Mouse (Mus musculus): ENCODE results near the gene Srgap2. TPM values are rescaled to one million over a fixed set of nuclear protein-coding genes. Genes with fewer than 3 reads are reported as not detected.
"Not testable (repeated sequence)": the region's sequence is repeated elsewhere in the genome, so short reads cannot be mapped to it uniquely, and the experiment has no call there.

The Srgap2 gene
- total RNA-seq, 4 experiments from 2014 or later: 18.0 to 24.2 (median 20.2) TPM

DNA sequence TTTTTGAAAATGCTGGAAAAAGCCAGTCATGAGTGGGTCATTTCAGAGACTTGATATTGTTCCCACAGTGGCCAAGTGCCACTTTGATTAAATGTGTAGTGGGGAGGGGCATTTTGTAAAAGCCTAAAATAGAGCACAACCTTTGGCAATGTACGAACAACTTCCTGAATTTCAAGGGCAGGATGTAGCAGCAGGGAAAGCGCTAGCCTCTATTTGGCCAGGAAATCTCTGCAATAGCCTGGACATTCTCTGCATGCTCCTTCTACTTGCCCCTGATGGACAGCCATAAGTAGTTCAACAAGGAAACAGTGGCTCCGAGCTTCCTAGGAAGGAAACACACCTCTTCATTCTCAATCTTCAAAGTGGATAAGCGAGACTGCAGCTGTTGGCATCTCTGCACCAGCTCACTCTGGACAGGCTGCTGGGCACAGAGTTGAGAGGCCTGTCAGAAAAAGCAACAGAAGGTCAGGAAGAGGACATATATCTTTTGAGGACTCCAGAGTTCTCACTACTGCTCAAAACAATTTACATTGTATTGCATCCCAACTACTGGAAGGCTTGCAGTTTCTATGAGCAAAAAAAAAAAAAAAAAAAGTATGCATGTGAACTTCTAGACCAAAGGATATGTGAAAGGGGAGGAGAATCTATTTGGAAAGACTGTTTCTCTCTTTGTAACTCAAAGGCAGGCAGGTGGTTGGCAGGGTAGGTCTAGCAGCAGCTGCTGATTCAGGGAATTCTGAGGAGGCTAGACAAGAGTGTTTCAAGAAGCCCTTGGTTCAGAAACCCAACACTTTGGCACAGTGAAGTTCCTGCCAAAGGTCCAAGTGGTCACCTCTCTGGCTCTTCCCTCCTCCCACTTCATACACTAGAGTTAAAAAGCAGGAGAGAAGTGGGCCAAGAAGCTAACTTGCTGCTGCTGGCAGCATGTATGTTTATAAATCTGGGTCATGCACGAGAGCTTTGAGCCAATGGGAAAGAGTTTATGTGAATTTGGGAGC is 181.4 kb downstream of the Srgap2 start:
- peak; percentile 77 for DNase-seq (ENCODE audit: low spot score)

DNA sequence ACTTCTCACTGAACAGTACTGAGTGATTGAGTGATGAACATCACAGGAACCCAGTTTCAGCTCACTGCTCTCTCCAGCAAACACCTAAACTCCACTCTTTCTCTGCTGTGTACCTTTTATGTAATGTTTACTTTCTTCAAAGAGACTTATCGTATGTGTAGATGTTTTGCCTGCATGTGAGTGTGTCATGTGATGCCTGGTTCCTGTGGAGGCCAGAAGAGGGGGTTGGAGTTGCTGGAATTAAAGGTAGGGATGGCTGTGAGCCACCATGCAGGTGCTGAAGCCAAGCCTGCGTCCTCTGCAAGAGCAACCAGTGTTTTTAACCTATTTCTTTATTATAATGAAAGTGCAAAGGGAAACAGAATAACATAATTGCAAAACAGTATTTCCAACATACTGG is 182.5 kb downstream of the Srgap2 start:
- DNase-seq (ENCODE audit: low spot score): no peak

DNA sequence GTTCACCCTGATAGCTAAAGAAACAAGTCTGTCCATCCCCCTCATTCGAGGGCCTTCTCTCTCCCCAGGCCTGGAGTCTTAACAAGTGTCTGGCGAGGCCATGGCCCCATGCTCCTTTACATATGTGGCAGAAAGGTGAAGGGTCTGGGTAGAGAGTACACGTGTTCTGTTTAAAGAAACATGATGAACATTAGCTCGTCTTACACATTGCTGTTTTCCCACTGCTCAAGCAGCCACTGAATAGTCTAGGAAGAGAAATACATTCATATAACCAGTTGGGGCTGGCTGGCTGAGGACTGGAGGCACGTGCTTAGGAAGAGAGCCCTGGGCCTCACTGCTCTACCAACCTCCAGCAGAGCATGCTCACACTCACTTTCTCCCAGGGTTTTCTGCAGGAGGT is 191.1 kb downstream of the Srgap2 start:
- DNase-seq (ENCODE audit: low spot score): no peak

DNA sequence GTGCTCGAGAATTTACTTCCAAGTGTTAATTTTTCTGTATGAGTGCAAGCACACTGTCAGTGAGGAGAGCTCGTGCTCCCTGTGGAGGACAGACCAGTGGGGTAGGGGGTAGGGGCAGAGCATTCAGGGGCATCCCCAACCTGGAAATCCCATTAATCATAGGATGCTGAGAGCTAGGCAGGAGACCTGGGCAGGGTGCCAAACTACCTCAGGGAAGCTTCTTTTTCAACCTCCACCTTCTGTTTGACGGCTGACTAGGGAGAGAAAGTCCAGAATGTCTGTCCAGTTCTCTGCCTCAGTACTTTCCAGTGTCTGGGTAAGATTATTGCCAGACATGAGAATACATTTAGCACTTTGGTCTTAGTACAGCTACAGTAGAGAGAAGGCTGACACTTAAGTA is 191.5 kb downstream of the Srgap2 start:
- DNase-seq (ENCODE audit: low spot score): no peak

DNA sequence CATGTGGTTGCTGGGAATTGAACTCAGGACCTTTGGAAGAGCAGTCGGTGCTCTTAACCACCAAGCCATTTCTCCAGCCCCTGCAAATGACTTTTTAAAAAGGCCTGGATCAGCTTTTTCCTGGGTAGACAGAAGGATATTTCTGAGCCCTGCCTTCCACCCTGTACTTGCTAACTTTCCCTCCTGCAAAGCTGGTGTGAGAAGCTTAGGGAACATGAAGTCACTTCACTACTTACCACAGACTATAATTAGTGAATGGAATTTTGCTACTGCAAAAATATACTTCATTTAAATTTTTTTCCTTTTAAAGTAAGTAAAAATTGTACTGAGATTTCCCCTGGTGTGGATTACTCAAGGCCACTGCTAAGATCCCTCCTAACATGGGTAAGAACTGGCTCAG is 196.0 kb downstream of the Srgap2 start:
- DNase-seq (ENCODE audit: low spot score): no peak

DNA sequence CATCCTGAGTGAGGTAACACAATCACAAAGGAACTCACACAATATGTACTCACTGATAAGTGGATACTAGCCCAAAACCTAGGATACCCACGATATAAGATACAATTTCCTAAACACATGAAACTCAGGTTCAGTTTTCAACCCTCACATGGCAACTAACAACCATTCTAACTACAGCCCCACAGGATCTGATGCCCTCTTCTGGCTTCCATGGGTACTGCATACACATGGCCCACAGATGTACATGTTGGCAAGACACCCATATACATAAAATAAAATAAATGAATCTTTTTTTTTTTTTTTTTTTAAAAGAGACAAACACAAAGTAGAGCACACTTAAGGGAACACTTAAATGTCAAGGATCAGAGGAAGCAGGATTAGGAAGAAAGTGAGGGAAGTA is 198.1 kb downstream of the Srgap2 start:
- not testable (repeated sequence) for DNase-seq (ENCODE audit: low spot score)

DNA sequence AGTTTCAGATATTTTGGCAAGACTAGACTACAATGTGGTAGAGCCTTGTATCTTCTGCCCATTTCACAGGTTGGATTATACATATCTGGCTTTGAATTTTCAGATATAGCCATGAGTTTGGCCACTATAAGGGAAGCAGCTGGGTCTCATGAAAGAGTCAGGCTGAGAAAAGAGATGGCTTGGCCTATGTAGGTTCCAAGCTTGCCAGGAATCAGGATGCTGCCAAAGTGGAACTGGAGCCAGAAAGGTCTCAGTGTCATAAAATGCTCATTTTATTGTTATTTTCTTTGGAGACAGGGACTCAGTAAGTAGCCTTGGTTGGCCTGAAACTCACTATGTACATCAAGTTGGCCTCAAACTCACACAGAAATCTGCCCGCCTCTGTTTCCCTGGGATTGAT is 200.0 kb downstream of the Srgap2 start:
- no peak for DNase-seq (ENCODE audit: low spot score)

DNA sequence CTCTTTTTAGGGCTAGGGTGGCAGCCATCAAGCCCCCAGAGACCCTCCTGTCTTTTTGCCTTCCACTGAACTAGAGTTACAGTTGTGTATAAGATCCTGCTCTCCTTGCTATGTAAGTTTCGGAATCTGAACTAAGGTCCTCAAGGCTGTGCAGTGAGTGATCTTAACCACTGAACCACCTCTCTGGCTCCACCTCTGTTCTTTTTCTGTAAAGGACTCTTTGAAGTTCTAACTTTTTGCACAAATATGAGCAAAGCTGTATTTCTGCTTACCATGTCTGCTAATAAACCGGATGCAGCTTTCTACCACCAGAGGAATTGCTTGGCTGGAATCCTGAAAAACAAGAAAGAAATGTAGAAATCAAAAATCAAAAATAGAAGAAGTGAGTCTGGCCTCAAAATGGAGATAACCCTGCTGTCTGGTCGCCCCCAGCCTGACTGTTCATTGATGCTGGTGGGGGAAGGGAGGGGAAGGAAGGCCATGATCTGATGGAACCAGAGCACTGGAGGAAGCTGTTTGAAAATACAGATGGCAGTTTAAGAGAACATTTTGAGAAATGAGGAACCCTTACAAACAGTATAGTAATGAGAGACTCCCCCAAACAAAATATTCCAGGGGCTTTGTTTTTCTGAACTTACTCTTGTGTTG is 202.2 kb downstream of the Srgap2 start:
- DNase-seq (ENCODE audit: low spot score): no peak

DNA sequence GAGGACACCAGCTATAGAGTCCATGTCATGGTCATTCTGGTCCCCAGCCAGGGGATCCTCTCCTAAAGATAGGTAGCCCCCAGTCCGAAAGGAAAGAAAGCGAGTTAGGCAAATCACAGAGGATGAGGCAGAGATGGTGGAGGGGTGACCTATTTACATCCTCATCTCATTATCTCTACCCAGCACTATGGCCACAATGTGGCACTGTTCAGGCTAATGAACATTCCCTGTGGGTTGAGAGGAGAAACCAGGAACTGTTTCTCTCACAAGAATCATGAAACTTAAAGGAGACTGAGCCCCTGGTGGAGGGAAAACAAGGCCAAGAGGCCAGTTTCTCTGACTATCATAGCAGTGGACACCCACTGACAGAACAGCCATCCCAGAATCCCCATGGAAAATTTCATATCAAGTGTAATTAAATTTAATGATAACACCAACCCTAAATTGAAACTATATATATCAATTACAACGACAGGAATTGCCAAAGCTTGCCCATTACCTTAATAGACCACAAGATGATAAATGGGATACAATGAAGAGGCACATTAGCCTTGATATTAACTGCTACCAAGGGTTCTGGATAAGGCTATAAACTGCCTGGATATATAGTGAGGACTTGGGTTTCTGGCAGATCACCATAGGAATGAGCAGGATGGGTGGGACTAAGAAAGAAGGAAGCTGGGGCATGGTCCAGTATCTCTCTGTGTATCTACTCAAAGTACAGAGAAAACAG is 207.4 kb downstream of the Srgap2 start:
- no peak for DNase-seq (ENCODE audit: low spot score)

DNA sequence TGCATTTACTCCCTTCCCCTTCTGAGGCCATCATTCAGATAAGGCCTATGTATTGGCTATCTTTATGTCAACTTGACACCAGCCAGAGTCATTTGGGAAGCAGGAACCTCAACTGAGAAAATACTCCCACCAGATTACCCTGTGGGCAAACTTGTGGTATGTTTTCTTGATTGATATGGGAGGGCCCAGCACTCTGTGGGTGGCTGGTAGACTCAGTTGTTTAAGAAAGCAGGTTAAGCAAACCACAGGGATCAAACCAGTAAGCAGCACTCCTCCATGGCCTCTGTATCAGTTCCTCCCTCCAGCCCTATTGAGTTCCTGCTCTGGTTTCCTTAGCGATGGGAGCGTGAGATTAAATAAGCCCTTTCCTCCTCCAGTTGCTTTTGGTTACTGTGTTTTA is 208.8 kb downstream of the Srgap2 start:
- DNase-seq (ENCODE audit: low spot score): no peak

DNA sequence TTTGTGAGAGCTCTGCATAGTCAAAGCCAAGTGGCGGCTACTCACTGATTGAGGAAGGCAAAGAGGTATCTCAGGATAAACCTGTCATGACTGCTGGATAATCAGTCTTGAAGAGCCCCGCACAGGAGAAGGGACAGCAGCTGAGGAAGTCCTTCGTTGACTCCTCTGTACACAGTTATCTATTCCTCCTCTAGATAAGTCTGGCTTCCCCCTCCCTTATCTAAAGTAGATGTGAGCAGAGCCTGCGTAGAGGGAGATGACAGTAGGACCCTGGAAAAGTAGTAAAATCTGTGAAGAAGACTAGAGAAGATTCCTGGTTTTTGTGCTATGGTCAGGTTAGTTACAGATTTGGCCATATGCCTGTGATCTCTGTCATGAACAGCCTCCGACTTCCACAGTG is 209.5 kb downstream of the Srgap2 start:
- no peak for DNase-seq (ENCODE audit: low spot score)

DNA sequence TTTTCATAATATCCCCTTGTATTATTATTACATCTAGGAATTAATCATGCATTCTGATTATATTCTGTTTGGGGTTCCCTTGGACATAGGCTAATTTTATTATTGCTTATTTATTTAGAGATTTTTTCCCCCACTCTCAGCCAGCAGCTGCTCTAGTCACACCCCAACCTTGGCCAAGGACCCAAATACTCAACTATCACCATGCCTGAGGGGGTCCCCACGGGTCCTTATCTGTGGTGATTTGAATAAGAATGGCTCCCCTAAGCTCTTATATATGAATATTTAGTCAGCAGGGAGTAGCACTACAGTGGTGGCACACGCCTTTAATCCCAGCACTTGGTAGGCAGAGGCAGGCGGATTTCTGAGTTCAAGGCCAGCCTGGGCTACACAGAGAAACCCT is 215.9 kb downstream of the Srgap2 start:
- no peak for DNase-seq (ENCODE audit: low spot score)

DNA sequence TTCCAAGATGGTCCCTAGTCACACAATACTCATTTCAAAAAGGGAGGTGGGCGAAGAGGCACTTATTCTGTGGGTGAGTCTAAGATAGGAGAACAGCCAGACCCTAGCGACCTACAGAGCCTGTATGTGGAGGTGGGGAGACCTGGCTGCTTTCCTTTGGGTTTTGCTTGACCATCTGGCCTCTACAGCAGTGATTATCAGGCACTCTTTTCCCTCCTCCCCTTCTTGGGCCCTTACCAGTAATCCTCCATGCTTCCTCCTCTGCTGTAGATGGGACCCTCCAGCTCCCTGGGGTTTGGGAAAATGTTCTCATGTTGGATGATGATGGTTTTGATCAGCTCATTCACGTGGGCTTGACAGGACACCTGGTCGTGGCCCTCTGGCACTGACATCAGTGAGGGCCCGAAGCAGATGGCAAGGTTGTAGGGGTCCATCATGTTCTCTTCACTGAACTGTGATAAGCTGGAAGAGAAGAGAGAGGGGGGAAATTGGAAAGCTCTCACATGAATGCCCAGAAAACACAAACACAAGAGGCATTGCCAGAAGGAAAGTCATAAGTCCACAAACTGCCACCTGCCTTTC is 216.8 kb downstream of the Srgap2 start:
- DNase-seq (ENCODE audit: low spot score): no peak

DNA sequence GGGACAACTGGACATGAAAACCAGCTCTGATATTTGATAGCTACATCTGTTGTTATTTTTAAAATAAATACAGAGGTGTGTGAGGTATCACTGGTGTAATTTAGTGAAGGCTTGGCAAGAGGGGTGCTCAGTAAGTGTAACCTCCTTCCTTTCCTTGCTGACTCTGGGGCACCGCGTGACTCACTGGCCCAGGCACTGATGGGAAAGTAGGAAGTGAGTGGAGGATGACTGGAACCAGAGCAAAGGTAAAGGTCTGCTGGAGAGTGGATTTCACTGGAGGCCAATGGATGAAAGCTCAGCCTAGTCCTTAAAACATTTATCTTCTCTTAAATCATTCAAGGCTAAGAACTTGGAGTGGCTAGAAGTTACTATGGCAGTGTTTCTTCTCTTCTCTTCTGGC is 226.4 kb downstream of the Srgap2 start:
- DNase-seq (ENCODE audit: low spot score): no peak

DNA sequence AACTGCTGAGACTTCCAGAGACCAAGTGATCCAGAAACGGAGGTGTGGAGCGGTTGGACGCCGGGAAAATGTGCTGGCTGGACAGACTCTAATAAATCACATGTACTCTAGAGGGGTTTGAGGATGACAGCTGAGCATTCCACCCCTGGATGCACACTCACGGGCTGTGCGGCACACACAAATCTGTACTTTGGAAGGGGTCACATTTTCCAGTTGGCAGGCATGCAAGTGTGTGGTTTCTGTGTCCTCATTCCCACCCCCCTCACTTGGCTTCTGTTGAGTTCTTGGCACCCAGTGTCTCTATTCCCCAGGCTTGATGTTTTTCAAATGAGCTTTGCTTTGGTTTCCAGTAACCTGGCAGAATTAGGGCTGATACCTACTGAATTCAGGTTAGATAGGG is 227.4 kb downstream of the Srgap2 start:
- DNase-seq (ENCODE audit: low spot score): no peak

DNA sequence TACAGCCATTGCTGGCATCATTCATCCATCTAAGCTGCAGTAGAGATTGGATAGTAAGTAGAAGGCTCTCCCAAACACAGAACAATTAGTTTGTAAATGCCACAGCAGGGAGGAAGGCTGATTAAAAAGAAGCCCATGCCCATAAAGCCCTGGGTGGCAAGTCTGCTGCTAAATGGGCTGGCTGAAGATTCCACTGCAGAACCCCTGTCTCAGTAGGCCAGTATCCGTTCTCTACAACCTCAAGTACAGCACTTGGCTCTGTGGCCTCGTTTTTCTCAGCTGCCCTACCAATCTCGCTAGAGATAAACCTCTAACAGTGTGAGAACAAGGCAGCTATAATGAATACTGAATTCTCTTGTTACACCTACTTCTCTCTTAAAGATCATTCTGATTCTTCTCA is 227.9 kb downstream of the Srgap2 start:
- no peak for DNase-seq (ENCODE audit: low spot score)

DNA sequence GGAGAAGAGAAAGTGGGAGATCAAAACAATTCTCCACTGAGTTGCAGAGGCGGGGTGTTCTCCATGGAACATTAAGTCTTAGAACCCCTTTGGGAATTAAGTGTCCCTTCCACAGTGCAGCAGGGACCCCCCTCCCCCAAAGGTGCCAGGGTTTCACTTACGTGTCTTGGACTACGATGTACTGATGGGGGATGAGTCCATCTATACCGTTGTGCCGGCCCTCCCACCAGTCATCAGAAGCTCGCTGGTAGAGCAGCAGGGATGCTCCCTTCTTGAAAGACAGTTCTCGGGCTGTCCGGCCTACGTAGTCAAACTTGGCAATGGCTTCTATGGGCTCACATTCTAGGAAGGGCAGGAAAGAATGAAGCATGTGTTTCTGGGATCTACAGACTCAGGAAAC is 229.0 kb downstream of the Srgap2 start:
- DNase-seq (ENCODE audit: low spot score): no peak

DNA sequence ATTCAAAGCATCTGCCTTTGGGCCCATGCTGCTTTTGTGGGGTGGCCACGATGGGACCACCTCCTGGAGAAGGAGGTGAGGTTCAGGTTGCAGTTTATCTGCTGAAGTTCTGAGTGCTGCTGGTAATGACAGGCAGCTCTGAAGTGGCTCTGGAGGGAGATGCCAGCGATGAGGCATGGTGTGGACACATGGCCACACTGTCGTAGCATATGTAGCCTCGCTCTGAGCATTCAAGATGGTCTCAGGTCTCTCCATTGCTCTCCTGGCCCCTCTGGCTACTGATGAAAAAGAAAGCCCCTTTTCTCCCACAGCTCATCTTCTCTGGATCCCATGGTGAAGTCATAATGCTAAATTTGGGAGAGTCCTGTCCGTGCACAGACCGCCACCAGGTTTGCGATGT is 230.4 kb downstream of the Srgap2 start:
- DNase-seq (ENCODE audit: low spot score): no peak

DNA sequence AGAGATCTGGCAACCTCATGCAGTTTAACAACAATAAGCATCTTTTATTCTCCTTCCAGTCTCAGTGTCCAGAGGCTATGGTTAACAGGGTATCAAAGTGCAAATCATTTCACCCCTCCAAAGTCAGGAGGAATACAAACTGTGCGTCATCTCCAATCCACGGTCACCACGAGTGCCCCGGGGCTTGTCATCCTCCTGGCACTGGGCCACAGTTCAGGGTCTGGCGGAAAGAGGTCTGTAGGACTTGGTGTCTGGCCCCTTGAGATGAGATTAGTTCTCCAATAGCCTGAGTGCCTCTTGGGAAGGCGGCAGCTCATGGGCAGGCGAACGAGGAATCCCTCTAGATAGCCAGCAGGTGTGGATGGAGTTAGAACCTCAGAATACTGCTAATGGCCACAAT is 232.0 kb downstream of the Srgap2 start:
- DNase-seq (ENCODE audit: low spot score): no peak

DNA sequence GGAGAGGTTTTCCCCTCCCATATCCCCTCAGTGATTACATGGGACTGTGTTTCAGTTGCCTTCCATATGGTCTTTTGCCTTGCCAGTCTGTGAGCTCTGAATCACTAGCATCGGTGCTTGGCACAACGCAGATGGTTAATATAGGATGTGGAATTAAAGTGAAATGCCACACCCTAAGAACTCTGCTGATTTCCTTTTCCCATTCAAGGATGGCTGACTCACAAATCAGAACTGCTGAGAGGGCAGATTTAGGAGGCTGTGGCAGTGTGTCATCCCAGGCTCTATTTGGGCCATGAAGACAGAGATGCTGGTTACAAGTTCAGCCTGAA is 233.3 kb downstream of the Srgap2 start:
- no peak for DNase-seq (ENCODE audit: low spot score)

DNA sequence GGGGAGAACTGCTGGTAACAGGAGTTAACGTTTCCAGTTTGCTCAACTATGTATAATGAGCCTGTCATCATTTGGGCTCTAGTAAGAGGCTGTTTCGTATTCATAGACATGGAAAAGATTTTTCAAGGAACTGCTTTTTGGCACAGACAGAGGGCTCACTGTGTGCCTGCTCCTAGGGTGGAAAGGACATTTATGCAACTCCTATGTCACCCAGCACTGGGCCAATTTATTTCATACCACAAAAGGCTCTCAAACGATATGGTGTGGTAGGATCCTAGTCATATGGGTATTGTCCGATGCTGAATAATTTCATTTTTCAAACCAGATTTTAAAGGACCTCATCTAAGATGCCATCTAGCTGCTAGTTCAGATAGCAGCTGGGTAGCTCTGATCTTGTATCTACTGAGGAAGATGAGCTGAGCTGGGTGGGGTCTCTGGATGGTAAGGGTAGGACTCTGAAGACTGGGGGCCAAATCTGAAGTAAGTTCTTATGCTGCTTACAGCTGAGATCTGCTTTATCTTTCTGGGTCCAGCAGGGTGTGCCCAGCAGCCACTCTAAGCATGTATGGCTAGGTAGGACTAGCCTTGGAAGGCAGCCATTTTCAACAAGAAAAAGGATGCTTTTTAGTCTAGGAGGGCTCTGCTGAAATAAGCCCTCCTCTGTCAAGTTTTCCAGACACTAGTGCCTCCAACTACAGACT is 233.8 kb downstream of the Srgap2 start:
- no peak for DNase-seq (ENCODE audit: low spot score)

DNA sequence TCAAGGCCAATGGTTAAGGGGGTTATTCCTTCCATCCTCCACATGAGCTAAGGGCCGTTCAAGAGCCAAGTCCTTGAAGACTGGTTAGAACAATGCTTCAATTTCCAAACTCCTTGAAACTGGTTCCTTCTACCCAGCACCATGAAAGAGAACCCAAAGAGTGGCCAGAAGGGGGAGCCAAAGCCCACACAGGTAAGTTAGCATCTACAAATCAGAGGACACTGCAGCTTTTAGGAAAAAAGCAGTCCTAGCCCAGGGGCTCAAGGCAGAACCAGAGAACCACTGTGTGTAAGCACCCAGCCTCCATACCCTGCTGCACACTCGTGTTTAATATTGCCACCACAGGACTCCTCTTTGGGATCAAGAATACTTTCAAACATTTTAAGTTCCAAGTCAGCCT is 236.5 kb downstream of the Srgap2 start:
- peak; percentile 57 for DNase-seq (ENCODE audit: low spot score)

Data from heart, adult 8-10 months (tissue).